Mouse (Mus musculus): ENCODE data around the gene Fos.

DNA sequence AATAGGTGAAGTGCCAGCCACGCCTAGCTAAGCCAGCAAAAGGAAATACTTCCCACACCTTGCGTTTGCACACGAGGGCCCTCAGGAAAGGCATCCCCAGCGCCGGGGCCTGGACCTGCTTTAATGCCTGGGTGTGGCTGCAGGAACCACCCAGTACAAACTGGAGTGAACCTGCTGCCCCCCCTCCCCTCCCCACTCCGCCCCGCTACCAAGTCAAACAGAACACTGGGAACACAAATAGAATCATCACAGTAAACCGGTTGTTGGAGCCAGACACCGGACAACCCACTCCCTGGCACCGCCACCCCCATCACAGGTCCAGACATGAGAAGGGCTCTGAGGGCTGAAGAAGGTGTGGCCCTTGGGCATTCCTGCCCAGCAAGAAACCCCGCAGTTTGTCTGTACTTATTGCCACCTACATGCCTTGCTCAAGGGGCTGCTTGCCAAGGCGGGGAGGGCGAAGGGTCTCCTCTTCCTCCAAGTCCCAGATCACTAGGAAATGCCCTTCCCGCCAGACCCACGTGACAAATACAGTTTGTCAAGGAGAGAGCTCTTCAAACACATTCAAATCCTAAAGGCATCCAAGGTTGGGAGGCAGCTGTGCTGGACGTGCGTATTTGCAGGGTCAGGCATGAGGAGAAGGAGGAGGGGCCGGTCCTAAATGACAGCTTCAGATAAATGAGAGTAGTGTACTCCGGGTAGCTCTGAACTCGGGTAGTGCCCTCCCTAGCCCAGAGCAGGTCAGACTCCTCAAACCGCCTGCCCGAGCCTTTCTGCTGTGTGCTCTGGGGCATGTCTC, 21.8 kb upstream of the Fos start:
- no peak for TF ChIP-seq CTCF (conservative IDR thresholded peaks at IDR 0.05; ENCODE audit: low read length)
- no peak for TF ChIP-seq NANOG (IDR thresholded peaks at IDR 0.05; ENCODE audit: borderline replicate concordance, low read length)
- TF ChIP-seq POU5F1 (IDR thresholded peaks at IDR 0.05; ENCODE audit: borderline replicate concordance, low read length), result no peak
